Comparison of ENCODE assay signal across 26 mouse cellular contexts in genomic region chr10:76047182-76047869, GRCm38 (mm10). TPM values are rescaled to one million over a fixed set of nuclear protein-coding genes. Genes with fewer than 3 reads are reported as not detected.
DNase-seq lines count a peak whose midpoint lies in the region; ATAC-seq and TF ChIP-seq lines count a peak whose summit lies in the region.
"Had no signal": no experiment of that assay in that cellular context is flagged by ENCODE, and none has a peak within 500 bp of the region (broad histone marks: within the 10 kb centered on the region; RNA-seq: fewer than 3 reads in every experiment).

No protein-coding gene starts in this region.

- ATAC-seq in intestine, embryonic 14.5 days (replicated peaks; ENCODE audit: low FRiP score, low TSS enrichment, low read depth) = peak; percentile 51; the same call in 1 of the 2 replicates
- no peak for ATAC-seq in intestine, postnatal 0 days
- peak; percentile 64 for ATAC-seq in liver, embryonic 12.5 days
- peak; percentile 54; the same call in 1 of the 2 replicates for ATAC-seq in stomach, embryonic 15.5 days (ENCODE audit: insufficient read depth, low FRiP score, low read depth)
- ATAC-seq: activated CD4-positive, CD25-positive, alpha-beta regulatory T cell, adult 4 months; forebrain, embryonic 13.5 days; hindbrain, embryonic 16.5 days; midbrain, embryonic 13.5 days; Patski had no signal

- no peak overlapping the region for H3K27ac ChIP-seq in intestine, embryonic 14.5 days (ENCODE audit: low read depth)
- no peak overlapping the region for H3K27ac ChIP-seq in intestine, postnatal 0 days (ENCODE audit: low read depth, low read length)
- peak overlapping the region; percentile 60; the same call in 1 of the 2 replicates for H3K27ac ChIP-seq in liver, embryonic 12.5 days
- no peak overlapping the region for H3K27ac ChIP-seq in stomach, embryonic 15.5 days
- no peak overlapping the region for H3K27ac ChIP-seq in gastrocnemius, adult 2 months
- H3K27ac ChIP-seq: embryonic facial prominence, embryonic 12.5 days; forebrain, embryonic 13.5 days; hindbrain, embryonic 10.5 days; limb, embryonic 10.5 days; midbrain, embryonic 13.5 days had no signal

- no peak overlapping the region for H3K4me2 ChIP-seq in intestine, embryonic 14.5 days (ENCODE audit: low read length)
- H3K4me2 ChIP-seq in intestine, postnatal 0 days (replicated peaks; ENCODE audit: low read depth) = no peak overlapping the region
- 0 out of 2 replicates have a peak overlapping the region, but pooled peaks have one; percentile 2 for H3K4me2 ChIP-seq in liver, embryonic 12.5 days
- no peak overlapping the region for H3K4me2 ChIP-seq in stomach, embryonic 15.5 days
- H3K4me2 ChIP-seq: embryonic facial prominence, embryonic 12.5 days; forebrain, embryonic 13.5 days; heart, embryonic 11.5 days; midbrain, embryonic 13.5 days had no signal

- peaks cover 11% of the 10 kb centered on the region for H3K36me3 ChIP-seq in intestine, embryonic 14.5 days (ENCODE audit: control insufficient read depth, insufficient read depth, low read length)
- peaks cover 6% of the 10 kb centered on the region; the same call in 1 of the 2 replicates for H3K36me3 ChIP-seq in intestine, postnatal 0 days (ENCODE audit: control insufficient read depth, insufficient read depth)
- peaks cover 17% of the 10 kb centered on the region for H3K36me3 ChIP-seq in liver, embryonic 12.5 days
- H3K36me3 ChIP-seq in stomach, embryonic 15.5 days = 0 out of 2 replicates have a peak, but pooled peaks cover 7% of the 10 kb centered on the region

- H3K9ac ChIP-seq in intestine, embryonic 14.5 days (ENCODE audit: low read length) = no peak overlapping the region
- no peak overlapping the region for H3K9ac ChIP-seq in intestine, postnatal 0 days (ENCODE audit: low read depth, low read length)
- H3K9ac ChIP-seq in liver, embryonic 12.5 days = no peak overlapping the region
- no peak overlapping the region for H3K9ac ChIP-seq in stomach, embryonic 15.5 days
- H3K9ac ChIP-seq: embryonic facial prominence, embryonic 12.5 days; forebrain, embryonic 13.5 days; midbrain, embryonic 13.5 days had no signal

- no peak overlapping the region for H3K4me3 ChIP-seq in intestine, embryonic 14.5 days (ENCODE audit: low read depth, low read length)
- H3K4me3 ChIP-seq in intestine, postnatal 0 days (ENCODE audit: low read depth, low read length) = no peak overlapping the region
- H3K4me3 ChIP-seq in lung, adult 2 months (replicated peaks; ENCODE audit: extremely low read depth, low read depth, low read length) = no peak overlapping the region
- H3K4me3 ChIP-seq in liver, embryonic 12.5 days = no peak overlapping the region
- no peak overlapping the region for H3K4me3 ChIP-seq in stomach, embryonic 15.5 days (replicated peaks)
- H3K4me3 ChIP-seq in gastrocnemius, adult 2 months = no peak overlapping the region
- H3K4me3 ChIP-seq: embryonic facial prominence, embryonic 12.5 days; forebrain, embryonic 13.5 days; hindbrain, embryonic 10.5 days; limb, embryonic 10.5 days; megakaryocyte, embryonic 14.5 days; midbrain, embryonic 13.5 days had no signal

- no peaks in the 10 kb centered on the region for H3K27me3 ChIP-seq in intestine, embryonic 14.5 days (replicated peaks; ENCODE audit: control insufficient read depth, insufficient read depth, low read length)
- H3K27me3 ChIP-seq in intestine, postnatal 0 days (replicated peaks; ENCODE audit: control insufficient read depth, insufficient read depth, low read length) = no peaks in the 10 kb centered on the region
- H3K27me3 ChIP-seq in liver, embryonic 12.5 days (replicated peaks) = no peaks in the 10 kb centered on the region
- no peaks in the 10 kb centered on the region for H3K27me3 ChIP-seq in stomach, embryonic 15.5 days (replicated peaks)
- H3K27me3 ChIP-seq: embryonic facial prominence, embryonic 12.5 days; forebrain, embryonic 13.5 days; megakaryocyte, embryonic 14.5 days; midbrain, embryonic 13.5 days; Patski had no signal

- no peak for TF ChIP-seq CTCF in intestine, postnatal 0 days (IDR thresholded peaks at IDR 0.05; ENCODE audit: low read depth)
- no peak for TF ChIP-seq CTCF in lung, adult 2 months (IDR thresholded peaks at IDR 0.05; ENCODE audit: insufficient read depth, low read length)
- no peak for TF ChIP-seq CTCF in gastrocnemius, adult 2 months (IDR thresholded peaks at IDR 0.05)

- intact Hi-C loops in gastrocnemius, adult 2 months (cut with DNase I) = no loop called here
- intact Hi-C loops in heart, postnatal 14 days (cut with DNase I) = no loop called here

- H3K9me3 ChIP-seq in intestine, embryonic 14.5 days (ENCODE audit: control insufficient read depth, low read length) = no peaks in the 10 kb centered on the region
- H3K9me3 ChIP-seq in intestine, postnatal 0 days (ENCODE audit: control insufficient read depth) = no peaks in the 10 kb centered on the region
- no peaks in the 10 kb centered on the region for H3K9me3 ChIP-seq in liver, embryonic 12.5 days (replicated peaks)
- no peaks in the 10 kb centered on the region for H3K9me3 ChIP-seq in stomach, embryonic 15.5 days
- H3K9me3 ChIP-seq: embryonic facial prominence, embryonic 12.5 days; forebrain, embryonic 13.5 days; G1E; limb, embryonic 10.5 days; midbrain, embryonic 13.5 days had no signal

- H3K4me1 ChIP-seq in intestine, embryonic 14.5 days (replicated peaks; ENCODE audit: control insufficient read depth, insufficient read depth, low read length) = no peaks in the 10 kb centered on the region; the same call in 1 of the 2 replicates
- no peaks in the 10 kb centered on the region for H3K4me1 ChIP-seq in intestine, postnatal 0 days (replicated peaks; ENCODE audit: control insufficient read depth, insufficient read depth, low read length)
- no peaks in the 10 kb centered on the region for H3K4me1 ChIP-seq in lung, adult 2 months (ENCODE audit: control insufficient read depth, insufficient read depth, low read length)
- H3K4me1 ChIP-seq in liver, embryonic 12.5 days = 0 out of 2 replicates have a peak, but pooled peaks cover 3% of the 10 kb centered on the region
- no peaks in the 10 kb centered on the region for H3K4me1 ChIP-seq in stomach, embryonic 15.5 days
- H3K4me1 ChIP-seq: forebrain, embryonic 13.5 days; megakaryocyte, embryonic 14.5 days; midbrain, embryonic 13.5 days had no signal

- DNase-seq in intestine, embryonic 14.5 days (ENCODE audit: low spot score) = peak; percentile 50
- DNase-seq in lung, postnatal 36 days = peak; percentile 45
- DNase-seq in lung, adult 2 months = no peak
- DNase-seq in gastrocnemius, adult 2 months = no peak
- DNase-seq in heart, postnatal 14 days = no peak
- DNase-seq: adrenal gland, adult 8-10 months; cerebellum, adult 2 months; cerebellum, postnatal 25 days; kidney, adult 18-20 months; kidney, postnatal 4 days; layer of hippocampus, adult 9-11 months; thymus, postnatal 14 days had no signal

- WGBS in intestine, embryonic 14.5 days = 27% methylated on average over 5 of the region's 5 CpGs
- WGBS in intestine, postnatal 0 days = 21% methylated on average over 5 of the region's 5 CpGs
- 26% methylated on average over 5 of the region's 5 CpGs for WGBS in lung, adult 2 months
- WGBS in liver, embryonic 12.5 days (ENCODE audit: insufficient replicate concordance) = 34% methylated on average over 5 of the region's 5 CpGs
- 23% methylated on average over 5 of the region's 5 CpGs for WGBS in stomach, embryonic 15.5 days

- no peak for TF ChIP-seq POLR2A in lung, adult 2 months (IDR thresholded peaks at IDR 0.05; ENCODE audit: borderline replicate concordance, extremely low read depth, low read depth, low read length)

RNA-seq across cellular contexts. Expression of gene Zfp280b, which starts 14.9 kb away (rescaled TPM):
- polyA plus RNA-seq in intestine, embryonic 14.5 days (2014; fragmentation: Nextera tagmentation; extraction: Ambion mirVana) = 25.2 and 26.7 TPM in 2 replicates
- polyA plus RNA-seq in intestine, postnatal 0 days (2015; fragmentation: Nextera tagmentation; extraction: Ambion mirVana) = 7.4 and 8.9 TPM in 2 replicates
- polyA plus RNA-seq in lung, adult 2 months (2012; rRNA removed) = 5.3 and 6.9 TPM in 2 replicates
- 17.5 and 21.0 TPM in 2 replicates for polyA plus RNA-seq in liver, embryonic 12.5 days (2016; fragmentation: Nextera tagmentation; extraction: Ambion mirVana)
- 17.5 and 18.3 TPM in 2 replicates for polyA plus RNA-seq in stomach, embryonic 15.5 days (2015; fragmentation: Nextera tagmentation; extraction: Ambion mirVana)
- 10 to 100 TPM in 1 of 2 experiments, 1 to 10 TPM in 1; 9.5 to 10.3 TPM for total RNA-seq in gastrocnemius, adult 2 months (2021)
- 1 to 10 TPM; 8.6 to 9.5 TPM for total RNA-seq in heart, postnatal 14 days (2021)

Comparison
In these comparisons a context has a peak if more than half of its experiments do, and no peak if none do; other contexts are left out.
1. DNase-seq: peak in intestine, embryonic 14.5 days (single experiment) and lung, postnatal 36 days (single experiment); none in lung, adult 2 months (single experiment), gastrocnemius, adult 2 months (single experiment) and heart, postnatal 14 days (0 of 2).